Mouse (Mus musculus): ENCODE measurements around the gene Drd2.

GRCm38 (mm10) chr9:49310821-49311220, 29.6 kb upstream of the Drd2 start:
- TF ChIP-seq TCF12 (IDR thresholded peaks at IDR 0.05; ENCODE audit: insufficient read depth, poor library complexity, severe bottlenecking), result no peak
- TF ChIP-seq MYOG (IDR thresholded peaks at IDR 0.05; ENCODE audit: control insufficient read depth in 1 of 3, insufficient read depth in 1 of 3, insufficient read length in 2 of 3, low read depth in 2 of 3), result no peak
- TF ChIP-seq CEBPB (IDR thresholded peaks at IDR 0.05; ENCODE audit: insufficient read depth, poor library complexity, severe bottlenecking), result no peak
- TF ChIP-seq POLR2AphosphoS2 (IDR thresholded peaks at IDR 0.05; ENCODE audit: insufficient read length, low read depth), result no peak
- no peak for TF ChIP-seq POLR2A (IDR thresholded peaks at IDR 0.05; ENCODE audit: insufficient read length, low read depth)
- no peak for TF ChIP-seq MAX (IDR thresholded peaks at IDR 0.05; ENCODE audit: low read depth)
- TF ChIP-seq USF1 (IDR thresholded peaks at IDR 0.05; ENCODE audit: low read depth), result no peak
- no peak for TF ChIP-seq REST (IDR thresholded peaks at IDR 0.05; ENCODE audit: insufficient read depth, insufficient read length)
- no peak for TF ChIP-seq MYOD1 (IDR thresholded peaks at IDR 0.05; ENCODE audit: control insufficient read depth in 1 of 3, insufficient read length in 2 of 3, low read depth in 2 of 3)
- TF ChIP-seq SRF (IDR thresholded peaks at IDR 0.05; ENCODE audit: control insufficient read depth, insufficient read length, low read depth), result no peak
- no peak for TF ChIP-seq E2F4 (IDR thresholded peaks at IDR 0.05; ENCODE audit: insufficient read depth)
- TF ChIP-seq TCF3 (IDR thresholded peaks at IDR 0.05; ENCODE audit: insufficient read length, low read depth), result no peak
